Mouse (Mus musculus) ES-E14 (cell line): Measurements from ENCODE around the gene Ccdc173. TPM values are rescaled to one million over a fixed set of nuclear protein-coding genes. Genes with fewer than 3 reads are reported as not detected.
A peak's percentile ranks its signal among the peaks of the same experiment; 100 is the strongest.

Experiments
- DNase-seq: peaks from one replicate; pipeline ENCODE4 v3.0.0-alpha.2; 2013; ENCODE audit warnings: low read depth, low spot score
- H3K27ac ChIP-seq: 2 replicates; pipeline ENCODE4 v1.5.1; 2012; ENCODE audit warnings: low read depth, mild to moderate bottlenecking, low read length, moderate library complexity, mixed read lengths; ENCODE audit not compliant: poor library complexity, insufficient read depth, severe bottlenecking
- H3K36me3 ChIP-seq: 2 replicates; pipeline ENCODE4 v1.6.1; 2012; ENCODE audit warnings: mild to moderate bottlenecking, low read length, moderate library complexity, mixed read lengths; ENCODE audit not compliant: control insufficient read depth, poor library complexity, insufficient read depth, severe bottlenecking
- H3K4me1 ChIP-seq, 2 experiments: fragments of 150-350 bp in 1 of 2; sonication (generic) in 1 of 2; 2 replicates each; pipeline ENCODE4 v1.6.1; 2012; ENCODE audit warnings: low read length in 2 of 2, mild to moderate bottlenecking in 1 of 2, mixed read lengths in 1 of 2; ENCODE audit not compliant: control insufficient read depth in 2 of 2, insufficient read depth in 2 of 2, poor library complexity in 1 of 2
- H3K4me3 ChIP-seq, 2 experiments: fragments of 150-350 bp in 1 of 2; sonication (generic) in 1 of 2; 2 replicates each; pipeline ENCODE4 v1.5.1; 2012; ENCODE audit warnings: low read length in 2 of 2, low read depth in 1 of 2, mild to moderate bottlenecking in 1 of 2, mixed read lengths in 1 of 2; ENCODE audit not compliant: insufficient read depth in 1 of 2, poor library complexity in 1 of 2, severe bottlenecking in 1 of 2
- H3K9ac ChIP-seq: 2 replicates; pipeline ENCODE4 v1.6.1; 2012; ENCODE audit warnings: low read depth, mild to moderate bottlenecking, low read length, mixed read lengths; ENCODE audit not compliant: poor library complexity, insufficient read depth, severe bottlenecking
- H3K9me3 ChIP-seq: fragments of 150-350 bp; sonication (generic); 2 replicates; pipeline ENCODE4 v1.6.1; 2012; ENCODE audit warnings: low read depth, mild to moderate bottlenecking, low read length; ENCODE audit not compliant: control insufficient read depth, insufficient read depth
- CHD2 ChIP-seq: IDR thresholded peaks from 2 replicates; pipeline ENCODE4 v1.6.1; 2014; ENCODE audit warnings: mild to moderate bottlenecking, low read depth, low read length, inconsistent platforms
- HCFC1 ChIP-seq: IDR thresholded peaks from 2 replicates; pipeline ENCODE4 v1.6.1; 2012; ENCODE audit warnings: low read length, inconsistent platforms, borderline replicate concordance; ENCODE audit not compliant: insufficient read depth
- MAFK ChIP-seq: IDR thresholded peaks from 2 replicates; pipeline ENCODE4 v1.6.1; 2014; ENCODE audit warnings: mild to moderate bottlenecking, low read depth, low read length, inconsistent platforms; ENCODE audit not compliant: insufficient read depth
- ZC3H11A ChIP-seq: IDR thresholded peaks from 2 replicates; pipeline ENCODE4 v1.6.1; 2012; ENCODE audit warnings: low read depth, mild to moderate bottlenecking, inconsistent platforms, low read length, borderline replicate concordance
- ZNF384 ChIP-seq: IDR thresholded peaks from 2 replicates; pipeline ENCODE4 v1.6.1; 2012; ENCODE audit warnings: low read depth, low read length, inconsistent platforms
- in situ Hi-C, 2 experiments: fragments of 600-800 bp; cut with MboI; formaldehyde crosslinking; loops; one replicate each; pipeline ENCODE4 v1.15.1; 2025; ENCODE audit warnings: low sequenced_read_pairs in 2 of 2, inconsistent platforms in 1 of 2; ENCODE audit not compliant: unreplicated experiment in 2 of 2
- total RNA-seq: library from RNA; depleted of rRNA; stranded (reverse); fragments of 300-350 nt; gene quantifications from 2 replicates; pipeline ENCODE4 v1.2.3, GENCODE M21; 2012

Gene Ccdc173
- total RNA-seq, 1 experiment, result 0.98 TPM

DNA sequence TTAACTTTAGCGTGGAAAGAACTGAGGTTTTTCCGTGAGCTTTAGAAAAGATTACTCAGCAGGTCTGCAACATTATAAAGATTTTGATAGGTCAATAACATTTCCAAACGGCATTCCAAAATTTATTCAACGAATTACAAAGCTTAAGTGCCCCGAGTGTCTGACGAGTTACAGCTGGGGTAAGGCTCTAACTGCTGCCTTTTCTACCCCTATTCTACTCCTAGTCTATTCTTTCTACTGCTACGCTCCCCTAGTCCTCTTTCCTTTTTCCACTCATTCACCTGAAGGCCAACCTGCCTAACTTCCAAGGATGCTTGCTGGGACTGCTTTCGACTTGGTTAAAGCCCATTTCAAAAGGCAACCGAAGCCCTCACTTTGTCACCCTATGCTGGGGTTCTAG lies 401 bp downstream of the Ccdc173 start:
- Histone ChIP-seq H3K9ac (peak overlapping the region; percentile 66), H3K4me3 (peak overlapping the region; percentile 63 to 79), H3K27ac (no peak overlapping the region), H3K9me3 (no peaks in the 10 kb centered on the region), H3K4me1 (no peaks in the 10 kb centered on the region), H3K36me3 (no peaks in the 10 kb centered on the region)
- in situ Hi-C loops, result loop anchor here in 1 of 2 experiments (10.0 kb wide), 1 partner anchor 154 kb away; no protein-coding TSS in a partner anchor
- TF ChIP-seq MAFK, result no peak
- TF ChIP-seq CHD2, result no peak
- TF ChIP-seq ZC3H11A, result no peak
- TF ChIP-seq ZNF384, result no peak
- no peak for TF ChIP-seq HCFC1
- no peak for DNase-seq

DNA sequence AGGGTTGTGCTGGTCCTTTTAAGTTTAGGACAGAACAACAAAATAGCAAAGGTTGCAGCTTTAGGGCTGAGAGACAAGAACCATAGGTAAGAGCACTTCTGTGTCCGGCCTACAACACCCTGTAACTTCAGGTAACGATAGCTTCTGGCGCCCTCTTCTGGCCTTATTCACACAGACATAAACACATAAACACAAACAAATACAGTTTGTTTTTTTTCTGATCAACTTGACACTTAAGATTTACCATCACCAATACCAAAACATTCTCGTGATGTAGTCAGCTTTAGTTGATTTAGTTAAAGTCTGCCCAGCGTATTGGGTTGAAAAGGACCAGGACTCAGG lies 10.6 kb downstream of the Ccdc173 start:
- Histone ChIP-seq H3K36me3 (no peaks in the 10 kb centered on the region), H3K27ac (no peak overlapping the region), H3K4me3 (no peak overlapping the region), H3K9ac (no peak overlapping the region), H3K9me3 (no peaks in the 10 kb centered on the region), H3K4me1 (no peaks in the 10 kb centered on the region)
- in situ Hi-C loops, result no loop called here
- no peak for TF ChIP-seq MAFK
- TF ChIP-seq ZC3H11A, result no peak
- no peak for TF ChIP-seq ZNF384
- TF ChIP-seq CHD2, result no peak
- no peak for TF ChIP-seq HCFC1
- DNase-seq, result peak; percentile 62

DNA sequence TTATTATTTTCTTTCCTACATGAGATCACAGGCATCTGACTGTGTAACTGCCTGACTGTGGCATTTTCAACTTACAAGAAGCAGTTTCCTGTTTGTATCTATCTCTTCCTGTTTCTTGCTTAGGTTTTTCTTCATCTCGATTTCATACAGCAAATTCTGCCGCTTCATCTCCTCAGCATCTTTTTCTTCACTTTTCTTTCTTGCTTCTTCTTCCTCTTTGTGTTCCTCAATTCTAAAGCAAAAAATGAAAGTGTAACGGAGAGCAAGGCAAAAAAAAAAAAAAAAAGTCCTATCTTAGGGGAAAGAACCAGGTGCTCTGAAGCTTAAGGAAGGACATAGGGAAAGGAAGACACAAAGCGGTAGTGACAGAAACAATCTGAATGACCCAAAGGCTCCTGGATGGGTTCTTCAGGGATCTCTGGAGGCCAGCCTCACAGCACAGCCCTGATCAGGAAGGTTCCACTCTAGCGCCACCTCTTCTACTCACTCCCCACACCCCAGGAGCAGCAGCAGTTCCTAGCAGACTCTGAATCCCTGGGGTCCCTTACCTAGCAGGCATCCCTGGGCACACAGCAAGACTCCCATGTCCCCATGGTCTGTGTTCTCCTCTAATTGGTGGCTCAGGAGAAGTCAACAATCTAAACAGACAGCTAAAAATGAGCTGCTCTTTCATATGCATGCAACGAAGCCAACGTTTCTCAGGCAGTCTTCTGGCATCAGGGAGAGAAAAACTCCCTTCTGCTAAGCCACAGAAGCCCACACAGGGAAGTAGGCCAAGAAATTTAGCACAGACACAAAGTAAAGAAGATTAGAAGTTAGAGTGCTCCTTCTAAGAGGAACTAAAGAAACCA lies 11.2 kb downstream of the Ccdc173 start:
- H3K36me3 ChIP-seq, result no peaks in the 10 kb centered on the region
- no peaks in the 10 kb centered on the region for H3K9me3 ChIP-seq
- H3K4me3 ChIP-seq, result no peak overlapping the region
- TF ChIP-seq CHD2 (no peak), MAFK (no peak), HCFC1 (no peak), ZC3H11A (no peak), ZNF384 (no peak)
- H3K27ac ChIP-seq, result no peak overlapping the region
- H3K9ac ChIP-seq, result no peak overlapping the region
- in situ Hi-C loops, result no loop called here
- peak; percentile 15 for DNase-seq
- H3K4me1 ChIP-seq, result no peaks in the 10 kb centered on the region

DNA sequence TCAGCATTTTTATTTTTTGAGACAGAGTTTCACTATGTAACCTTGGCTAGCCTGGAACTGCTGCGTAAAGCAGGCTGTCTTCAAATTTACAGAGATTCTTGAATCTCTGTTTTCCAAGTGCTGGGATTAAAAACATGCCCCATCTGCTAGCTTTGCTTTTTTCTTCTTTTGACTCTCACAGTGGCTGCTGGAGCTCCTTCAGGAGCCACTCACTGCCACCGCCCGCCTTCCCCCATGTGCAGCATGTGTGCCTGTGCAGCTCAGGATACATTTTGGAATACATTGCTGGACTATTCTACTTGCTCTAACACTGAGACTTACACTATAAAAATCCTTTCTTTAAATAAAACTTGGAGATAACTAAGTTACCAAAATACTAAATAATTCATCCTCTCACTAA lies 16.0 kb downstream of the Ccdc173 start:
- no peak overlapping the region for H3K4me3 ChIP-seq

More for the DNA sequence above, 16.0 kb downstream of the Ccdc173 start:
- DNase-seq, result no peak
- H3K27ac ChIP-seq, result no peak overlapping the region
- TF ChIP-seq HCFC1, result no peak
- no peak for TF ChIP-seq ZC3H11A
- no peak for TF ChIP-seq ZNF384
- no peak for TF ChIP-seq CHD2
- TF ChIP-seq MAFK, result no peak
- no peaks in the 10 kb centered on the region for H3K36me3 ChIP-seq
- in situ Hi-C loops, result no loop called here
- H3K9ac ChIP-seq, result no peak overlapping the region
- no peaks in the 10 kb centered on the region for H3K9me3 ChIP-seq
- H3K4me1 ChIP-seq, result no peaks in the 10 kb centered on the region
